Mouse (Mus musculus): Measurements from ENCODE around the gene Oosp3. TPM values are rescaled to one million over a fixed set of nuclear protein-coding genes. Genes with fewer than 3 reads are reported as not detected.

The Oosp3 gene
- not detected in 2 replicates for polyA plus RNA-seq (2015; fragmentation: Nextera tagmentation; extraction: Ambion mirVana)

DNA sequence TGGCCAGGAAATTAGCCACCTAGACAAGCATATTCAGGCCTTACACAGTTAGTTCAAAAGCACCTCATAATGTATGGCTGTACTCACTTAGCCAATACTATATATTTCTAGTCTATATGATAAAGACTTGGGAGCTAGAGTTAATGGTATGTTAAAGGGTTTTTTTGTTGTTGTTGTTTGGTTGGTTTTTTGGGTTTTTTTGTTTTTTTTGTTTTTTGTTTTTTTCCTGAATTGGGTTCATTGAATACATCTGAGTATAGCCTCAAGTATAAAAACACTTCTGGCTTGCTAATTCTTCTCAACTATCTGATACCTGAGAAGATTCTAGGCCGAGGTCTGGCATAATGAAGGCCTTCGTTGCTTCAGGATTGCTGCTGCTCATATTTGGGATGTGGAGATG is at the start of gene Oosp3:
Gene Oosp3, plus strand, starts transcription at position 301 of the 400 bp plus-strand sequence.
- Histone ChIP-seq H3K9ac (replicated peaks; ENCODE audit: low read depth, low read length) (no peak within 1 kb of the TSS), H3K36me3 (ENCODE audit: control insufficient read depth, insufficient read depth) (no peaks in the 10 kb centered on the region), H3K4me1 (replicated peaks; ENCODE audit: control insufficient read depth, insufficient read depth, low read length) (no peaks in the 10 kb centered on the region), H3K27me3 (replicated peaks; ENCODE audit: control insufficient read depth, insufficient read depth, low read length) (no peaks in the 10 kb centered on the region), H3K4me2 (ENCODE audit: low read length) (no peak within 1 kb of the TSS), H3K9me3 (ENCODE audit: control insufficient read depth, low read length) (no peaks in the 10 kb centered on the region), H3K4me3 (replicated peaks; ENCODE audit: low read length) (no peak within 1 kb of the TSS), H3K27ac (ENCODE audit: low read length) (no peak within 1 kb of the TSS)
- WGBS: 89% methylated on average over 2 of the region's 2 CpGs
- no peak for ATAC-seq

DNA sequence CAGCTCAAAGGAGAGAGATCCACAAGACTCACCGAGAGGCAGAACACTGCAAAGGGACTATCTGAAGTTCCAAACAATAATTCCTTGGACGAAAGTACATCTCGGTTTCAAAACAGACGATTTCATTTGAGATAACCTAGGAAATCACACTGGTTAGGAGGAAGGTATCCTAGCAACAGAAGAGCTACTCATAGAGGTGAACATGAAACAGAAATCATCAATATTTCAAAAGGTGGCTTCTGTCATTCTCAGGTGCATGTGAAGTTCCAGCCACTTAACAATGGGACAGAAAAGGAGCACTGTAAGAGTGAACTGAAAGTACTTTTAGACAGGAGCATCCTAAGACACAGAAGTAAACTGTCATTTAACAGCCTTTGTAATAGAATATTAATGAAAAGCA is 47.3 kb upstream of the Oosp3 start:
- Histone ChIP-seq H3K4me3 (replicated peaks; ENCODE audit: low read length) (no peak overlapping the region), H3K36me3 (ENCODE audit: control insufficient read depth, insufficient read depth) (no peaks in the 10 kb centered on the region), H3K9ac (replicated peaks; ENCODE audit: low read depth, low read length) (no peak overlapping the region), H3K27me3 (replicated peaks; ENCODE audit: control insufficient read depth, insufficient read depth, low read length) (no peaks in the 10 kb centered on the region), H3K9me3 (ENCODE audit: control insufficient read depth, low read length) (no peaks in the 10 kb centered on the region), H3K27ac (ENCODE audit: low read length) (no peak overlapping the region), H3K4me2 (ENCODE audit: low read length) (no peak overlapping the region), H3K4me1 (replicated peaks; ENCODE audit: control insufficient read depth, insufficient read depth, low read length) (no peaks in the 10 kb centered on the region)
- WGBS: 81% methylated on average over 4 of the region's 4 CpGs
- no peak for ATAC-seq

DNA sequence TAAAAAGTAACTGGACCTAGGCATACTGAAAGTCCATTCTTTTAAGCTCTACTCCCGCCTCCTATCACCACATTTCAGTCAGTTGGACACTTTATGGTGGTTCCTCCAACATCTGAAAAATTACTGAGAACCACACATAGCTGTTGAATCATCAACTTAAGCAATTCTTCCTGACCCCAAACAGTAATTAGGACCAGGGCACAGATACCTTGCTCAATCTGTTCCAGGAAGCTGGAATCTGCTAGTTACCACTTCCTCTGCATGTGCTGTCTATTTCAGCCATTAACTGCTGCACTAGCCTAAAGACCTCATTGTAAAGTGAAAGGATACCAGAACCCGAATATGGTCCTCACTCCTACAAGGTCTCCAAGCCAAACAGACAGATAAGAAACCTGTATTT is 37.7 kb upstream of the Oosp3 start:
- H3K9ac ChIP-seq (replicated peaks; ENCODE audit: low read depth, low read length): no peak overlapping the region
- no peak overlapping the region for H3K27ac ChIP-seq (ENCODE audit: low read length)
- H3K36me3 ChIP-seq (ENCODE audit: control insufficient read depth, insufficient read depth): no peaks in the 10 kb centered on the region
- H3K4me2 ChIP-seq (ENCODE audit: low read length): no peak overlapping the region
- H3K27me3 ChIP-seq (replicated peaks; ENCODE audit: control insufficient read depth, insufficient read depth, low read length): no peaks in the 10 kb centered on the region
- H3K4me3 ChIP-seq (replicated peaks; ENCODE audit: low read length): no peak overlapping the region
- ATAC-seq: no peak
- no peaks in the 10 kb centered on the region for H3K4me1 ChIP-seq (replicated peaks; ENCODE audit: control insufficient read depth, insufficient read depth, low read length)
- no peaks in the 10 kb centered on the region for H3K9me3 ChIP-seq (ENCODE audit: control insufficient read depth, low read length)
- WGBS: 72% methylated on average over 2 of the region's 2 CpGs

DNA sequence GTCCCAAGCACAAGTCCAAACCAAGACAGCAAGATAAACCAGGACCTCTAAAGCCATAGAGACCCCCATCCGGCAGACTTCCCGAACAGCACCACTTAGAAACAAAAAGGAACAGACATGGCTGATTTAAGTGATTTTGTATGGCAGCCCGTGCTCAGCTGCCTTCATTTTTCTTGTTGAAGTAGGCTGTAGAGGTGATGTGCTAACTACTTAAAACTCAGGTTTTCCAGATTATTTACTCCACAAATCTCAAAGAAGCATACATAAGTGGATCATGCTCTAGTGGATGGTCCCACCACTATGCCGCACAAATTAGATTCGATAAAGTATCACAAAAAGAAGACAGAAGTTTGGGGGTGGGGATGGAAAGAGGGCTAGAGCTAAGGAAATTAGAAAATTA is 36.4 kb upstream of the Oosp3 start, which contains the start of gene Oosp2:
Gene Oosp2, minus strand, starts transcription at position 101 of the 400 bp plus-strand sequence.
- H3K27me3 ChIP-seq (replicated peaks; ENCODE audit: control insufficient read depth, insufficient read depth, low read length): no peaks in the 10 kb centered on the region
- H3K4me3 ChIP-seq (replicated peaks; ENCODE audit: low read length): no peak within 1 kb of the TSS
- H3K4me1 ChIP-seq (replicated peaks; ENCODE audit: control insufficient read depth, insufficient read depth, low read length): no peaks in the 10 kb centered on the region
- H3K9me3 ChIP-seq (ENCODE audit: control insufficient read depth, low read length): no peaks in the 10 kb centered on the region
- H3K36me3 ChIP-seq (ENCODE audit: control insufficient read depth, insufficient read depth): no peaks in the 10 kb centered on the region
- WGBS: 96% methylated on average over 5 of the region's 5 CpGs
- no peak for ATAC-seq
- H3K4me2 ChIP-seq (ENCODE audit: low read length): no peak within 1 kb of the TSS
- H3K27ac ChIP-seq (ENCODE audit: low read length): no peak within 1 kb of the TSS
- no peak within 1 kb of the TSS for H3K9ac ChIP-seq (replicated peaks; ENCODE audit: low read depth, low read length)

DNA sequence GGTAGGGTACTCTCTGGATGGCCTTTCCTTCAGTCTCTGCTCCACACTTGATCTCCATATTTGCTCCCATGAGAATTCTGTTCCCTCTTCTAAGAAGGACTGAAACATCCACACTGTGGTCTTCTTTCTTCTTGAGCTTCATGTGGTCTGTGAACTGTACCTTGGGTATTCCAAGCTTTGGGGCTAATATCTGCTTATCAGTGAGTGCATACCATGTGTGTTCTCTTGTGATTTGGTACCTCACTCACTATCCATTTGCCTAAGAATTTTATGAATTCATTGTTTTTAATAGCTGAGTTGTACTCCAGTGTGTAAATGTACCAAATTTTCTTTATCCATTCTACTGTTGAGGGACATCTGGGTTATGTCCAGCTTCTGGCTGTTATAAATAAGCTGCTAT is 35.3 kb upstream of the Oosp3 start:
- Histone ChIP-seq H3K4me2 (ENCODE audit: low read length) (no peak overlapping the region), H3K27me3 (replicated peaks; ENCODE audit: control insufficient read depth, insufficient read depth, low read length) (no peaks in the 10 kb centered on the region), H3K4me3 (replicated peaks; ENCODE audit: low read length) (no peak overlapping the region), H3K4me1 (replicated peaks; ENCODE audit: control insufficient read depth, insufficient read depth, low read length) (no peaks in the 10 kb centered on the region), H3K9me3 (ENCODE audit: control insufficient read depth, low read length) (no peaks in the 10 kb centered on the region), H3K9ac (replicated peaks; ENCODE audit: low read depth, low read length) (no peak overlapping the region), H3K36me3 (ENCODE audit: control insufficient read depth, insufficient read depth) (no peaks in the 10 kb centered on the region), H3K27ac (ENCODE audit: low read length) (no peak overlapping the region)
- ATAC-seq: no peak

DNA sequence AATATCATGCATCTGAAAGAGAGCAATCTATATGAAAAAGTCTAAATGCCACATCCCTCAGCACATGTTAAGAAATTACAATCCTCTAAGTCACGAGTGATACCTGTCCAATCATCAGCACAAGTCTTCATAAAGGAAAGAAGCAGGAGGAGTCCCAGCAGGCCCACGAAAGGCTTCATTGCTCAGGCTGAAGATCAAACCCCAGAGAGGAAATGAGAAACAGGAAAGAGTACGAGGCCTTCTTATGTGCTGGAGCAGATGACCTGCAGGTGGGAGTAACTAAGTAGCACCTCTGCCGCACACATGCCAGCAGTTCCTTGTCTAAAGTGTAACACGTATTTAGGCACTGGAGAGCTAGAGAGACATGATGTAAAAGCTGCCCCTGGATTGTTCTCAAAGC is 6.0 kb upstream of the Oosp3 start, which contains the start of gene Oosp1:
Gene Oosp1, minus strand, starts transcription at position 312 of the 400 bp plus-strand sequence.
- no peak within 1 kb of the TSS for H3K27ac ChIP-seq (ENCODE audit: low read length)
- H3K36me3 ChIP-seq (ENCODE audit: control insufficient read depth, insufficient read depth): no peaks in the 10 kb centered on the region
- no peaks in the 10 kb centered on the region for H3K9me3 ChIP-seq (ENCODE audit: control insufficient read depth, low read length)
- H3K27me3 ChIP-seq (replicated peaks; ENCODE audit: control insufficient read depth, insufficient read depth, low read length): no peaks in the 10 kb centered on the region
- 78% methylated on average over 5 of the region's 5 CpGs for WGBS
- ATAC-seq: no peak
- H3K4me3 ChIP-seq (replicated peaks; ENCODE audit: low read length): no peak within 1 kb of the TSS
- no peaks in the 10 kb centered on the region for H3K4me1 ChIP-seq (replicated peaks; ENCODE audit: control insufficient read depth, insufficient read depth, low read length)
- H3K4me2 ChIP-seq (ENCODE audit: low read length): no peak within 1 kb of the TSS
- H3K9ac ChIP-seq (replicated peaks; ENCODE audit: low read depth, low read length): no peak within 1 kb of the TSS

DNA sequence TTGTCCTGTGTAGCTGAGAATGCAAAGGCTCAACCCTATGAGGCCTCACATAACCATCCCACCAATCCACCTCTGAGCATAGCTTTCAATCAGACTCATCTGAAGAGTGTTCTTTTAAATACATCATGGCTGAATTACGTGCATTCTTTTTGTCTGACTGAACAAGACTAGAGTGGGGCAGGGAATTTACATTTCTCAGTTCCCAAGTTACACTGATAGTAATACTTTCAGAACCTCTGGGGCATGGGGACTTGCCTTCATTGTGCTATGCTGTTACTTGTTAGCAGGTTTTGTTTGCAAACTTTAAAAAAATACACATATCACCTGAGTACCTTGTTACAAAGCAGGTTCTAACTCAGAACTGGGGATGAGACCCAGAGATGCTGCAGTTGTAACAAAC is 5.4 kb upstream of the Oosp3 start:
- Histone ChIP-seq H3K9ac (replicated peaks; ENCODE audit: low read depth, low read length) (no peak overlapping the region), H3K4me2 (ENCODE audit: low read length) (no peak overlapping the region), H3K27ac (ENCODE audit: low read length) (no peak overlapping the region), H3K27me3 (replicated peaks; ENCODE audit: control insufficient read depth, insufficient read depth, low read length) (no peaks in the 10 kb centered on the region), H3K4me1 (replicated peaks; ENCODE audit: control insufficient read depth, insufficient read depth, low read length) (no peaks in the 10 kb centered on the region), H3K36me3 (ENCODE audit: control insufficient read depth, insufficient read depth) (no peaks in the 10 kb centered on the region), H3K9me3 (ENCODE audit: control insufficient read depth, low read length) (no peaks in the 10 kb centered on the region), H3K4me3 (replicated peaks; ENCODE audit: low read length) (no peak overlapping the region)
- WGBS: 66% methylated on average over 1 of the region's 1 CpGs
- no peak for ATAC-seq

DNA sequence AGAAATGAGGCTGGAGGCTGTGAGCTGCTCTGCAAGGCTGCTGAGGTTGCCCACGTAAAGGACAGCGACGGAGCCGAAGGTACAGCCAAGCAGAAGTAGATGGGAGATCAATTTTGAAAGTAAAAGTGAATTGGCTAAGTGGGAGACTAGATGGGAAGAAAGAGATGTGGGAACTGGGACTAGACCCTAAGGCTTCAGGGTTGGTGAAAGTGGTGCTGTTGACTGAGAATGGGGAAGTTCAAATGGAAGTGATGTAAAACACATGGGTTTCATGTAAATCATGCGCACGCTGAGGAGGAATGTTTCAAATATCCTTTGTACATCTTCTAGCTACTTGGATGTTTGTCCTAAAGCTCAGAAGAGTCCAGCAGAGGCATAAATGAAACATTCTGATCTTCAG is 1.5 kb downstream of the Oosp3 start:
- WGBS: 89% methylated on average over 6 of the region's 6 CpGs

DNA sequence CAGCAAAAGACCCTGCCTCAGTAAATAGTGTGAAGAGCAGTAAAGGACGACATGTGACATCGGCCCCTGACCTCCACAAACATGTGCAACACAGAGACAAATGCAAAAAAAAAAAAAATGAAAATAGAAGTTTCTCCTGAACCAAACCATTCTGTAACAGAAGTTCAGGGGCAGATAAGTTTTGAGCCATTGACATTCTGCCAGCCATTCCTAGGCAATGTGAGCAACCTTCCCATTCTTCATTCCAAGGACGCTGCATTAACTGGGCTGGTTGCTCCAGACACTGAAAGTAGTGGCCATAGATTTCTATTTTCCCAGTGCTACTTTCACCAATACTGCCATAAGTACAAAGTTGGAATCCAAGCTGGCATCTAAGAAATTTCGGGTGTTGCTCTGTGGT is 15.6 kb downstream of the Oosp3 start:
- H3K9ac ChIP-seq (replicated peaks; ENCODE audit: low read depth, low read length): no peak overlapping the region
- no peak overlapping the region for H3K4me2 ChIP-seq (ENCODE audit: low read length)
- H3K9me3 ChIP-seq (ENCODE audit: control insufficient read depth, low read length): no peaks in the 10 kb centered on the region
- no peaks in the 10 kb centered on the region for H3K36me3 ChIP-seq (ENCODE audit: control insufficient read depth, insufficient read depth)
- H3K27me3 ChIP-seq (replicated peaks; ENCODE audit: control insufficient read depth, insufficient read depth, low read length): no peaks in the 10 kb centered on the region
- no peak for ATAC-seq
- no peaks in the 10 kb centered on the region for H3K4me1 ChIP-seq (replicated peaks; ENCODE audit: control insufficient read depth, insufficient read depth, low read length)
- H3K4me3 ChIP-seq (replicated peaks; ENCODE audit: low read length): no peak overlapping the region
- WGBS: 90% methylated on average over 4 of the region's 4 CpGs
- H3K27ac ChIP-seq (ENCODE audit: low read length): no peak overlapping the region

More for the DNA sequence above, 1.5 kb downstream of the Oosp3 start:
- no peak overlapping the region for H3K9ac ChIP-seq (replicated peaks; ENCODE audit: low read depth, low read length)
- no peak overlapping the region for H3K4me3 ChIP-seq (replicated peaks; ENCODE audit: low read length)
- no peaks in the 10 kb centered on the region for H3K27me3 ChIP-seq (replicated peaks; ENCODE audit: control insufficient read depth, insufficient read depth, low read length)
- no peaks in the 10 kb centered on the region for H3K36me3 ChIP-seq (ENCODE audit: control insufficient read depth, insufficient read depth)
- no peak overlapping the region for H3K27ac ChIP-seq (ENCODE audit: low read length)
- no peaks in the 10 kb centered on the region for H3K4me1 ChIP-seq (replicated peaks; ENCODE audit: control insufficient read depth, insufficient read depth, low read length)
- no peak overlapping the region for H3K4me2 ChIP-seq (ENCODE audit: low read length)
- no peak for ATAC-seq
- H3K9me3 ChIP-seq (ENCODE audit: control insufficient read depth, low read length): no peaks in the 10 kb centered on the region

DNA sequence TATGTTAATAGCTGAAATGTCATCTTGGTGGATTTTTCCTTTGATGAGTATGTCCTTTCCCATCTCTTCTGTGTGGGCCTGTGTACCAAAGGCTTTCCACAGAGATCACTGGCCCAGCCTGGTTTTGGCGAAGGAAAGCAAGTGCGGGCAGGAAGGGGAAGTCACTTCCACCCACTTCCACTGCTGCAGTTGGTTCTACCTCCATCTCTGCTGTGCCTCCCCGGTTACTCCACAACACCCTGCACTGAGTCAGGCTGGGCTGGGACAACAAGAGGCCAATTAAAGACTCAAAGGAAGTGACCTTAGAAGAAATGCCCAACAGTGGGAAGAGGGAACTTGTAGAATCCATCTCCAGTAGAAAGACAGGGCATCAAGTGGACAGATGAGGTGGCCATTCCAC is 23.2 kb downstream of the Oosp3 start:
- 91% methylated on average over 3 of the region's 3 CpGs for WGBS
- H3K9me3 ChIP-seq (ENCODE audit: control insufficient read depth, low read length): no peaks in the 10 kb centered on the region
- no peak for ATAC-seq

More for the DNA sequence above, 23.2 kb downstream of the Oosp3 start:
- Histone ChIP-seq H3K36me3 (ENCODE audit: control insufficient read depth, insufficient read depth) (no peaks in the 10 kb centered on the region), H3K9ac (replicated peaks; ENCODE audit: low read depth, low read length) (no peak overlapping the region), H3K4me3 (replicated peaks; ENCODE audit: low read length) (no peak overlapping the region), H3K4me1 (replicated peaks; ENCODE audit: control insufficient read depth, insufficient read depth, low read length) (no peaks in the 10 kb centered on the region), H3K27me3 (replicated peaks; ENCODE audit: control insufficient read depth, insufficient read depth, low read length) (no peaks in the 10 kb centered on the region), H3K4me2 (ENCODE audit: low read length) (no peak overlapping the region), H3K27ac (ENCODE audit: low read length) (no peak overlapping the region)

Measured in forebrain, embryonic 16.5 days (tissue).